Comparison of ENCODE assay signal across 9 mouse cellular contexts in the genomic region with DNA sequence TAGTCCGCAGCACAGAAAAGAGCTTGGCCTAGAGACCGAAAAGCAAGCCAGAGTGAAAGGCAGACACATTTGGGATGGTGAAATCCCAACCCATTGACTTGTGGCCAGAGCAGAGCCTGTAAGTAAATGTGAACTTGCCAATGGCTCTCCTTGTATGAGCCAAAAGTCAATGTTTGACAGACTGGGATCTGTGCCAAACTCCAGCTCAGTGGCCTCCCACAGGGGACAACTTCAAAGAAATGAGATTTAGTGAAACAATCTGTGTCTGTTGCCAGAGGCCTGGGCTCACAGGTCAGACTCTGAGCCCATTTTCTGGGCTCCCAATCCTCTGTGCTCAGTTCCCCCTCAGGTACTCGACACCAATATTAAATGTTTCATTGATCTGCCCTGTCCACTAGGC.
DNase-seq lines count a peak whose midpoint lies in the region; ATAC-seq and TF ChIP-seq lines count a peak whose summit lies in the region.
"Had no signal": no experiment of that assay in that cellular context is flagged by ENCODE, and none has a peak within 500 bp of the region (broad histone marks: within the 10 kb centered on the region; RNA-seq: fewer than 3 reads in every experiment).

No protein-coding gene starts in this region.

- peak; percentile 47; the same call in 1 of the 2 replicates for ATAC-seq in midbrain, postnatal 0 days (ENCODE audit: low FRiP score)
- no peak for ATAC-seq in frontal cortex, adult (ENCODE audit: low TSS enrichment)

- intact Hi-C loops in heart, postnatal 25 days (cut with DNase I), result no loop called here

- no peak for TF ChIP-seq CTCF in midbrain, postnatal 0 days (IDR thresholded peaks at IDR 0.05)

- 31% methylated on average over 3 of the region's 3 CpGs for WGBS in large intestine, adult 2 months
- WGBS in midbrain, postnatal 0 days, result 51% methylated on average over 3 of the region's 3 CpGs

- no peaks in the 10 kb centered on the region for H3K36me3 ChIP-seq in midbrain, postnatal 0 days (ENCODE audit: insufficient read depth, low read length)

- DNase-seq in adrenal gland, adult (ENCODE audit: inconsistent age in 2 of 2, low spot score in 1 of 2), result peak; percentile 76 to 95
- DNase-seq in adrenal gland, postnatal 4 days (ENCODE audit: low spot score in 2 of 2), result no peak
- DNase-seq in cerebellum, postnatal 14 days, result peak; percentile 57 to 74
- peak; percentile 31 for DNase-seq in heart, postnatal 25 days (ENCODE audit: low spot score)
- DNase-seq in large intestine, adult 2 months (ENCODE audit: low read depth, low spot score), result peak; percentile 57
- peak; percentile 93 for DNase-seq in midbrain, postnatal 0 days (ENCODE audit: low spot score)
- no peak for DNase-seq in frontal cortex, postnatal 36 days (ENCODE audit: low spot score in 2 of 2)

- H3K27ac ChIP-seq in midbrain, postnatal 0 days (ENCODE audit: low read depth, low read length), result no peak overlapping the region
- H3K27ac ChIP-seq: midbrain, embryonic 12.5 days had no signal

- H3K4me1 ChIP-seq in midbrain, postnatal 0 days (ENCODE audit: insufficient read depth, low read length), result no peaks in the 10 kb centered on the region

- no peak overlapping the region for H3K9ac ChIP-seq in midbrain, postnatal 0 days (replicated peaks; ENCODE audit: low read length, poor library complexity, severe bottlenecking)
- H3K9ac ChIP-seq: midbrain, embryonic 12.5 days had no signal

- H3K27me3 ChIP-seq in midbrain, postnatal 0 days (ENCODE audit: insufficient read depth, low read length), result no peaks in the 10 kb centered on the region
- H3K27me3 ChIP-seq: midbrain, embryonic 12.5 days had no signal

- no peak overlapping the region for H3K4me3 ChIP-seq in midbrain, postnatal 0 days (ENCODE audit: low read depth, low read length)
- H3K4me3 ChIP-seq: midbrain, embryonic 12.5 days had no signal

- H3K4me2 ChIP-seq in midbrain, postnatal 0 days (ENCODE audit: low read depth, low read length, poor library complexity, severe bottlenecking), result no peak overlapping the region
- H3K4me2 ChIP-seq: midbrain, embryonic 12.5 days had no signal

- no peaks in the 10 kb centered on the region for H3K9me3 ChIP-seq in midbrain, postnatal 0 days (ENCODE audit: low read length)

Comparison
In these comparisons a context has a peak if more than half of its experiments do, and no peak if none do; other contexts are left out.
1. DNase-seq: peak in adrenal gland, adult (2 of 2), cerebellum, postnatal 14 days (2 of 2), heart, postnatal 25 days (single experiment), large intestine, adult 2 months (single experiment) and midbrain, postnatal 0 days (single experiment); none in adrenal gland, postnatal 4 days (0 of 2) and frontal cortex, postnatal 36 days (0 of 2).